Mouse (Mus musculus): ENCODE data around the gene Rapgef3. TPM values are rescaled to one million over a fixed set of nuclear protein-coding genes. Genes with fewer than 3 reads are reported as not detected.

Rapgef3 gene
- polyA plus RNA-seq, 1 experiment: 3.1 TPM

DNA sequence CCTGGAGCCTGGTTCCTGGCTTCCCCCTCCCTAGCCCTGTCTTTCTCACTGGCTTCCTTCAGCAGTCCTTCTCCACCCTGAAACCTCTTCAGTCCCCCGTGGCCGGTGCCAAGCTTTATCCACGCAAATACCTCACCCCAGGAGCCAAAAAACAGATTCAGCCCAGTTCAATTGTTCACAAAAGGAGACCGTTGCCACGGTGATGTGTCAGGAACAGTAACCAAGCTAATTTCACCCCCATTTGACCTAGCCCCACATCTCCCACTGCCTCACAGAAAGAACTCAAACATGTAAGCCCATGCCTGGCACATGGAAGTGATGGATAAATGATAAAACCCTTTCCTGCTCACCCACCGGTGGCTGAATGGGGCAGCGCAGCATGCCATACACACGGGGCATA lies 1.6 kb downstream of the Rapgef3 start:
- H3K9ac ChIP-seq (ENCODE audit: low read depth, poor library complexity, severe bottlenecking): no peak overlapping the region
- no peak overlapping the region for H3K27ac ChIP-seq (ENCODE audit: insufficient read depth, low read length)
- H3K36me3 ChIP-seq (ENCODE audit: control insufficient read depth, insufficient read depth, low read length, poor library complexity, severe bottlenecking): no peaks in the 10 kb centered on the region
- peak overlapping the region; percentile 3; the same call in 1 of the 2 replicates for H3K4me3 ChIP-seq (ENCODE audit: low read depth, low read length)
- no peak for TF ChIP-seq POLR2A (IDR thresholded peaks at IDR 0.05; ENCODE audit: insufficient read depth, low read length)
- no peak for TF ChIP-seq CTCF (IDR thresholded peaks at IDR 0.05; ENCODE audit: low read depth, low read length)
- no peak for TF ChIP-seq EP300 (IDR thresholded peaks at IDR 0.05; ENCODE audit: insufficient read depth, low read depth, low read length)
- H3K4me1 ChIP-seq (ENCODE audit: control insufficient read depth, insufficient read depth, low read length): peaks cover 10% of the 10 kb centered on the region
- H3K27me3 ChIP-seq (ENCODE audit: control insufficient read depth, insufficient read depth, low read length, poor library complexity, severe bottlenecking): no peaks in the 10 kb centered on the region
- no peaks in the 10 kb centered on the region for H3K9me3 ChIP-seq (replicated peaks; ENCODE audit: control insufficient read depth, insufficient read depth, low read length, poor library complexity, severe bottlenecking)

DNA sequence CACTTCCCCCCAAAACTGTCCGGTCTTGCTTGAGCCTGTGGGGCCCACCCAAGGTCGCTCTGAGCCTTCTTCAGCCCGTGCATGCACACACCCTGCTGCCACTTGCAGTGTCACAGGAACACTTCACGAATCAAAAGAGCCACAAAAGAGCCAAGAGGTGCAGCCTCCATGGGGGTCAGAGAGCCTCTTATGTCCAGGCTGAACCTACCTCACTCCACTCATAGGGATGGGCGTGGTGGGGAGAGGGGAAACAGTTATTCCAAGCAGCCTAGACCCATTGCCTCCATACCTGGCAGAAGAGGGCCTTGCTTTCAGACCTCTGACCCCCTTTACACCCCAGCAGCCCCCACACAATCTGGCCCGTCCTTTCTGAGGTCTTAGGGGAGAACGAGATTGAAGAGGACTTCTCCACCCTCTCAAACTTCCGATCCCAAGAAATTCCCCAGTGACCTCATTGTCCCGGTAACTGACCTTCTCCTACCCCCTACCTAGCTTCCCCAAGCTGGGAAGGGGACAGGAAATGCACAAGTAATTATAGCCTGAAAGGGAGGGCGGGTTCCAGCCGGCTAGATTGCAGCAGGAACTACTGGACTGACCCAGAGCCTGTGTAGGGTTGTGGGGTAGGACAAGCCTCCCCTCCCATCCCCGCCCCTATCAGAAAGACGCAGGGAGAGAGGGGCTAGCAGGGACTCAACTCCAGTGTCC lies 2.5 kb downstream of the Rapgef3 start:
- no peak overlapping the region for H3K4me3 ChIP-seq (ENCODE audit: low read depth, low read length)

DNA sequence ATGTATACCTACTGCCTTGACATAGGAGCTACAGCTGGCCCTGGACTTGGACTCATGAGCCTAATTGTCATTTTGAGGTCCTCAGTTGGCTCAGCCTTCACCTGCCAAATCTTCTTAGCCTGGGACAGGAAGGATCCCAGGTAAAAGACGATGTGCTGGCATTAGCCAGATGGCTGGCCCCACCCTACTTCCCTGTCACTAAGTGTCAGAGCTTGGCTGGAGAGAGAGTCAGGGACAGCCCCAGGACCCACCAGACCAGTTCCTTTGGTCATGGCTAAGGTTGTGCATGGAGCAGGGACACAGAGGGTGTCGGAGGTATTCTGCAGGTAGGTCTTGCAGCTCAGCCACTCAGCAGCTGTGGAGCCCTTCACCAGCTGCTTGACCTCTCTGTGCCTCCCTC lies 3.2 kb downstream of the Rapgef3 start:
- Histone ChIP-seq H3K9ac (ENCODE audit: low read depth, poor library complexity, severe bottlenecking) (no peak overlapping the region), H3K36me3 (ENCODE audit: control insufficient read depth, insufficient read depth, low read length, poor library complexity, severe bottlenecking) (0 out of 2 replicates have a peak, but pooled peaks cover 4% of the 10 kb centered on the region), H3K9me3 (replicated peaks; ENCODE audit: control insufficient read depth, insufficient read depth, low read length, poor library complexity, severe bottlenecking) (no peaks in the 10 kb centered on the region), H3K27me3 (ENCODE audit: control insufficient read depth, insufficient read depth, low read length, poor library complexity, severe bottlenecking) (no peaks in the 10 kb centered on the region), H3K27ac (ENCODE audit: insufficient read depth, low read length) (peak overlapping the region; percentile 27; the same call in 1 of the 2 replicates), H3K4me1 (ENCODE audit: control insufficient read depth, insufficient read depth, low read length) (peaks cover 10% of the 10 kb centered on the region), H3K4me3 (ENCODE audit: low read depth, low read length) (no peak overlapping the region)
- TF ChIP-seq EP300 (IDR thresholded peaks at IDR 0.05; ENCODE audit: insufficient read depth, low read depth, low read length): no peak
- no peak for TF ChIP-seq CTCF (IDR thresholded peaks at IDR 0.05; ENCODE audit: low read depth, low read length)
- no peak for TF ChIP-seq POLR2A (IDR thresholded peaks at IDR 0.05; ENCODE audit: insufficient read depth, low read length)

More for the DNA sequence above, 2.5 kb downstream of the Rapgef3 start:
- no peak overlapping the region for H3K9ac ChIP-seq (ENCODE audit: low read depth, poor library complexity, severe bottlenecking)
- H3K4me1 ChIP-seq (ENCODE audit: control insufficient read depth, insufficient read depth, low read length): peaks cover 10% of the 10 kb centered on the region
- no peaks in the 10 kb centered on the region for H3K36me3 ChIP-seq (ENCODE audit: control insufficient read depth, insufficient read depth, low read length, poor library complexity, severe bottlenecking)
- H3K27ac ChIP-seq (ENCODE audit: insufficient read depth, low read length): peak overlapping the region; percentile 27; the same call in 1 of the 2 replicates
- H3K27me3 ChIP-seq (ENCODE audit: control insufficient read depth, insufficient read depth, low read length, poor library complexity, severe bottlenecking): no peaks in the 10 kb centered on the region
- no peaks in the 10 kb centered on the region for H3K9me3 ChIP-seq (replicated peaks; ENCODE audit: control insufficient read depth, insufficient read depth, low read length, poor library complexity, severe bottlenecking)
- TF ChIP-seq CTCF (IDR thresholded peaks at IDR 0.05; ENCODE audit: low read depth, low read length) (no peak), EP300 (IDR thresholded peaks at IDR 0.05; ENCODE audit: insufficient read depth, low read depth, low read length) (peak; percentile 84)

DNA sequence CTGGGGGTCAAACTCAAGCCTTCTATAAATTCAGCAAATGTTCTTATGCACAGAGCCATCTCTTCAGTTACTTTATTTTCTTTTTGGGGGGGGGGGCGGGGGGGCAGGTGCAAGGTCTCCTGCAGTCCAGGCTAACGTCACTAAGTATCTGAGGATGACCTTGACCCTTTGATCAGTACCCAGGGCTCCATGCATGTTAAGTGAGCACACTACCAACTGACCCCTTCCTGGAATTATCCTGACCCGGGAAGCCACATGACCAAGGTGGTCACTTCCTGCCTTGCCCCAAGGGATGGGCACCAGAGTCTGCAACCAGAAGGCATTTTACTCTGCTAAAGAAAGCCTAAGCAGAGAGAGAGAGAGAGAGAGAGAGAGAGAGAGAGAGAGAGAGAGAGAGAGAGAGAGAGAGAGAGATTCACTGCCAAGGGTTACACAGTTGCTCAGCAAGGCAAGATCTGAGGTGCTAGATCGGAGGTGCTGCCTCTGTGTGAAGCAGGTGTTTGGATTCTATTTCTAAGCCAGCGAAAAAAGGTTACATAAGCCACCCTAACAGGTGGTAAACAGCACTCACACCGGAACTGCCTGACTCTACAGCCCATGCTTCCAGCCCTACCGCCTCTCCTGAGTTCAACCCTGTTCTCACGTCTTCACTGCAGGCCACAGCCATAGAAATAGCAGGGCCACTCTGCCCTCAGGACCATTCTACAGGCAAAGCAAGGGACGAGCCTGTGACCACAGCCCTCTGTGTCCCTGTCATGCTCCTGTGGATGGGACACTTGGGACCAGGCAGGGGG lies 4.3 kb downstream of the Rapgef3 start:
- no peak overlapping the region for H3K27ac ChIP-seq (ENCODE audit: insufficient read depth, low read length)
- H3K9ac ChIP-seq (ENCODE audit: low read depth, poor library complexity, severe bottlenecking): no peak overlapping the region
- H3K36me3 ChIP-seq (ENCODE audit: control insufficient read depth, insufficient read depth, low read length, poor library complexity, severe bottlenecking): 0 out of 2 replicates have a peak, but pooled peaks cover 4% of the 10 kb centered on the region
- H3K9me3 ChIP-seq (replicated peaks; ENCODE audit: control insufficient read depth, insufficient read depth, low read length, poor library complexity, severe bottlenecking): no peaks in the 10 kb centered on the region
- peaks cover 10% of the 10 kb centered on the region for H3K4me1 ChIP-seq (ENCODE audit: control insufficient read depth, insufficient read depth, low read length)
- H3K27me3 ChIP-seq (ENCODE audit: control insufficient read depth, insufficient read depth, low read length, poor library complexity, severe bottlenecking): no peaks in the 10 kb centered on the region
- H3K4me3 ChIP-seq (ENCODE audit: low read depth, low read length): no peak overlapping the region
- TF ChIP-seq POLR2A (IDR thresholded peaks at IDR 0.05; ENCODE audit: insufficient read depth, low read length) (no peak), EP300 (IDR thresholded peaks at IDR 0.05; ENCODE audit: insufficient read depth, low read depth, low read length) (no peak), CTCF (IDR thresholded peaks at IDR 0.05; ENCODE audit: low read depth, low read length) (no peak)

DNA sequence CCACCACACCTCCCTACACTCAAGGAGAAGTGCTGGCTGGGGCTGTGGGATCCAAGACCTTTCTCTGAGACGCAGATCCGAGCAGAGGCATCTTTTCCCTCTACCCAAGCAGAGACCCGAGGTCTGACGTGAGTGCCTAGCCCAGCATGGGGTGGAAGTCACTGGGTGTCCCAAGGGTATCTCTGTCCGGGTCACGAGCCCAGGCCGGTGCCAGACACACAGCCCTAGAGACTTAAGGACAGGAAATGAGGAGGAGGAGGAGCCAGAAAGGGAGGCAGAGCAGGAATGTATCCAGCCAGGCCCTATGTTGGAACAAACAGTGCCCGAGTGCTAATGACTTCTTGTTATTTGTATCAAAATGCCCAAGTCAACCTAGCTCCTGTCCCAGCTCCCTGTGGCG lies 5.0 kb downstream of the Rapgef3 start:
- Histone ChIP-seq H3K4me1 (ENCODE audit: control insufficient read depth, insufficient read depth, low read length) (peaks cover 10% of the 10 kb centered on the region), H3K4me3 (ENCODE audit: low read depth, low read length) (peak overlapping the region; percentile 5; the same call in 1 of the 2 replicates), H3K27me3 (ENCODE audit: control insufficient read depth, insufficient read depth, low read length, poor library complexity, severe bottlenecking) (no peaks in the 10 kb centered on the region), H3K9ac (ENCODE audit: low read depth, poor library complexity, severe bottlenecking) (no peak overlapping the region), H3K36me3 (ENCODE audit: control insufficient read depth, insufficient read depth, low read length, poor library complexity, severe bottlenecking) (0 out of 2 replicates have a peak, but pooled peaks cover 4% of the 10 kb centered on the region), H3K27ac (ENCODE audit: insufficient read depth, low read length) (no peak overlapping the region), H3K9me3 (replicated peaks; ENCODE audit: control insufficient read depth, insufficient read depth, low read length, poor library complexity, severe bottlenecking) (no peaks in the 10 kb centered on the region)
- TF ChIP-seq EP300 (IDR thresholded peaks at IDR 0.05; ENCODE audit: insufficient read depth, low read depth, low read length) (no peak), CTCF (IDR thresholded peaks at IDR 0.05; ENCODE audit: low read depth, low read length) (no peak)
